Mouse (Mus musculus): ENCODE data around the gene Gm7978. TPM values are rescaled to one million over a fixed set of nuclear protein-coding genes. Genes with fewer than 3 reads are reported as not detected.
"Not testable (repeated sequence)": the region's sequence is repeated elsewhere in the genome, so short reads cannot be mapped to it uniquely, and the experiment has no call there.

Gm7978 gene
- polyA plus RNA-seq (2012; rRNA removed): not detected in 2 replicates

- not testable (repeated sequence) for DNase-seq (ENCODE audit: low spot score)
Observed at GRCm38 (mm10) chr5:95736073-95736472, at the start of gene Gm7978. Gene Gm7978 (minus strand): TSS chr5:95736173.

DNA sequence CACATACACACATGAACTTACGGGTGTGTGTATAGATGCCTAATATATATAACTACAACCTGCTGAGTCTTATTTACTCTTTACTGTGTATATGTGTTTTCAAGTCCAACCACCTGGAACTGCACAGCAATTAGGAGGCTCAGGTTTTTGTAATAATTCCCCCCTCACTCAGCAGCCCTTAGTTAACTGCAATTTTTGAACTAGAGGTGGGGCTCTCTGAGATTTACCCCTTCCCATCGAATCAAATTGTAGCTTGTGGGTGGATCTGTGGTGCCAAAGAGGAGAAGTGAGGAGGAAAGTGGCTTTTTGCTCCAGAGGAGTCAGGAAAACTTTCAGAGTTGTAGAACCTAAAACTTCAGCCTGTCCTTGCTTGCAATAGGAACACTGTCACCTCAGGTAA lies 39.7 kb upstream of the Gm7978 start, which contains the start of gene E330014E10Rik:
Gene E330014E10Rik, plus strand, starts transcription at position 301 of the 400 bp plus-strand sequence.
- not testable (repeated sequence) for DNase-seq (ENCODE audit: low spot score)

- DNase-seq (ENCODE audit: low spot score): not testable (repeated sequence)
Observed at GRCm38 (mm10) chr5:95741714-95742113, 5.7 kb upstream of the Gm7978 start, which contains the start of gene Gm7982. Gene Gm7982 (plus strand): TSS chr5:95742014.

Other genes starting within 250 kb of the Gm7978 start
- gene Gm3286, start 225.4 kb downstream of the Gm7978 start, polyA plus RNA-seq (2012; rRNA removed): not detected in 2 replicates
- not detected in 2 replicates for gene Gm7971, start 141.3 kb downstream of the Gm7978 start, polyA plus RNA-seq (2012; rRNA removed)
- not detected in 2 replicates for gene Gm7982, start 5.8 kb upstream of the Gm7978 start, polyA plus RNA-seq (2012; rRNA removed)
- not detected in 2 replicates for gene E330014E10Rik, start 39.8 kb upstream of the Gm7978 start, polyA plus RNA-seq (2012; rRNA removed)
- 2.7 and 3.3 TPM in 2 replicates for gene Cxcl13, start 220.8 kb upstream of the Gm7978 start, polyA plus RNA-seq (2012; rRNA removed)